Mouse (Mus musculus): Measurements from ENCODE around the gene Prrg2.

GRCm38 (mm10) chr7:45056329-45056971, 6.0 kb downstream of the Prrg2 start:
- no peak for TF ChIP-seq GATA1 (IDR thresholded peaks at IDR 0.05; ENCODE audit: low read length)
- no peak for TF ChIP-seq TAL1 (IDR thresholded peaks at IDR 0.05; ENCODE audit: low read length)
